ENCODE assay signal across 23 mouse cellular contexts in the genomic region with DNA sequence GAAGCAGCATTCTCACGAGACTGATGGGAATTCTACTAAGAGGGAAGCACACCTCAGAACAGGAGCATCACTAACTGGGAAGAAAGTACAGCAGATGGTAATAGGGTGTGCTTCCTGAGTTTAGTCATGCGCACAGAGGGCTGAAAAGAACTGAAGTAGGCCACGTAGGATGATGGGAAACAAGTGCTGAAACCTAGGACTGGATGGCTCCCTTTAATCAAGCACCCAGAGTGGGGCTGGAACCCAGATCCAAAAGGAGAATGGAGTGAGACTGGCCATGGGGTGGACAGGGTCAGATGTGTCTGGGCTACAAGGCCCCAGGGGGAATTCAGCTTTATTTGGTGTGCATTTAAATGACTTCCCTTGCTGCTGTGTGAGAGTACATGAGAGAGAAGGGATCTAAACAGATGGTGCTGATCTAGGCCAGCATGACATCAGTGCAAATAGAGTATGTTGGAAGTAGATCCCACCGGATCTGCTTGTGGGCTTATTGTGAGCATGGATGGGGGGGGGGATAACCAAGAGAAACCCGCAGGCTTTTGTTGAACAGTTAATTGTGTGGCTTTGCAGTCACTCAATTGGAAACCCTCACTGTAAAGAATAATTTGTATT. TPM values are rescaled to one million over a fixed set of nuclear protein-coding genes. Genes with fewer than 3 reads are reported as not detected.
A peak's percentile ranks its signal among the peaks of the same experiment; 100 is the strongest.
DNase-seq lines count a peak whose midpoint lies in the region; ATAC-seq and TF ChIP-seq lines count a peak whose summit lies in the region.
"Had no signal": no experiment of that assay in that cellular context is flagged by ENCODE, and none has a peak within 500 bp of the region (broad histone marks: within the 10 kb centered on the region; RNA-seq: fewer than 3 reads in every experiment).

No protein-coding gene starts in this region.

- 61% methylated on average over 5 of the region's 5 CpGs for WGBS in forebrain, embryonic 13.5 days
- WGBS in hindbrain, embryonic 15.5 days: 48% methylated on average over 5 of the region's 5 CpGs
- WGBS in intestine, postnatal 0 days: 92% methylated on average over 5 of the region's 5 CpGs

- H3K4me1 ChIP-seq in forebrain, embryonic 13.5 days: peaks cover 56% of the 10 kb centered on the region
- peaks cover 42% of the 10 kb centered on the region for H3K4me1 ChIP-seq in hindbrain, embryonic 15.5 days (replicated peaks)
- no peaks in the 10 kb centered on the region for H3K4me1 ChIP-seq in intestine, postnatal 0 days (replicated peaks; ENCODE audit: control insufficient read depth, insufficient read depth, low read length)

- no peak overlapping the region for H3K4me3 ChIP-seq in forebrain, embryonic 13.5 days
- no peak overlapping the region for H3K4me3 ChIP-seq in hindbrain, embryonic 15.5 days
- no peak overlapping the region for H3K4me3 ChIP-seq in intestine, postnatal 0 days (ENCODE audit: low read depth, low read length)
- H3K4me3 ChIP-seq: embryonic facial prominence, embryonic 10.5 days; lung, embryonic 15.5 days had no signal

- no peaks in the 10 kb centered on the region for H3K9me3 ChIP-seq in forebrain, embryonic 13.5 days (replicated peaks)
- H3K9me3 ChIP-seq in hindbrain, embryonic 15.5 days: no peaks in the 10 kb centered on the region
- no peaks in the 10 kb centered on the region for H3K9me3 ChIP-seq in intestine, postnatal 0 days (ENCODE audit: control insufficient read depth)
- H3K9me3 ChIP-seq: embryonic facial prominence, embryonic 10.5 days; lung, embryonic 15.5 days had no signal

- H3K27ac ChIP-seq in forebrain, embryonic 13.5 days: peak overlapping the region; percentile 74
- peak overlapping the region; percentile 20 for H3K27ac ChIP-seq in hindbrain, embryonic 15.5 days (replicated peaks)
- H3K27ac ChIP-seq in intestine, postnatal 0 days (ENCODE audit: low read depth, low read length): no peak overlapping the region
- H3K27ac ChIP-seq: embryonic facial prominence, embryonic 10.5 days; lung, embryonic 15.5 days had no signal

- H3K36me3 ChIP-seq in forebrain, embryonic 13.5 days (ENCODE audit: poor library complexity, severe bottlenecking): peaks cover 47% of the 10 kb centered on the region
- peaks cover 23% of the 10 kb centered on the region; the same call in 1 of the 2 replicates for H3K36me3 ChIP-seq in hindbrain, embryonic 15.5 days
- H3K36me3 ChIP-seq in intestine, postnatal 0 days (ENCODE audit: control insufficient read depth, insufficient read depth): peaks cover 26% of the 10 kb centered on the region

- ATAC-seq in frontal cortex, adult (ENCODE audit: low TSS enrichment): peak; percentile 60
- ATAC-seq in forebrain, embryonic 13.5 days: no peak
- ATAC-seq in hindbrain, embryonic 15.5 days (ENCODE audit: low FRiP score, low read depth): no peak
- ATAC-seq in intestine, postnatal 0 days: no peak

- H3K4me2 ChIP-seq in forebrain, embryonic 13.5 days: no peak overlapping the region
- H3K4me2 ChIP-seq in hindbrain, embryonic 15.5 days: no peak overlapping the region
- H3K4me2 ChIP-seq in intestine, postnatal 0 days (replicated peaks; ENCODE audit: low read depth): no peak overlapping the region
- H3K4me2 ChIP-seq: lung, embryonic 15.5 days had no signal

- peaks cover 13% of the 10 kb centered on the region for H3K27me3 ChIP-seq in forebrain, embryonic 13.5 days
- H3K27me3 ChIP-seq in hindbrain, embryonic 15.5 days: no peaks in the 10 kb centered on the region
- H3K27me3 ChIP-seq in intestine, postnatal 0 days (replicated peaks; ENCODE audit: control insufficient read depth, insufficient read depth, low read length): no peaks in the 10 kb centered on the region
- H3K27me3 ChIP-seq: lung, embryonic 15.5 days had no signal

- no peak for DNase-seq in frontal cortex, postnatal 10 days (ENCODE audit: low spot score in 2 of 2)
- peak; percentile 79 for DNase-seq in brain, adult 2 months (ENCODE audit: low read depth, low spot score)
- no peak for DNase-seq in adrenal gland, postnatal 10 days
- DNase-seq in spleen, postnatal 14 days (ENCODE audit: low spot score in 2 of 2): no peak
- DNase-seq: adrenal gland, adult 8-10 months; cerebellum, adult 18-20 months; kidney, adult 18-20 months; kidney, postnatal 4 days; right cerebral cortex, postnatal 14 days had no signal

- no peak for TF ChIP-seq CTCF in intestine, postnatal 0 days (IDR thresholded peaks at IDR 0.05; ENCODE audit: low read depth)

- H3K9ac ChIP-seq in forebrain, embryonic 13.5 days: no peak overlapping the region
- H3K9ac ChIP-seq in hindbrain, embryonic 15.5 days: no peak overlapping the region
- no peak overlapping the region for H3K9ac ChIP-seq in intestine, postnatal 0 days (ENCODE audit: low read depth, low read length)
- H3K9ac ChIP-seq: lung, embryonic 15.5 days had no signal

RNA-seq across cellular contexts. Expression of a gene that starts 36.5 kb away (rescaled TPM):
- polyA plus RNA-seq in forebrain, embryonic 13.5 days (2015; fragmentation: Nextera tagmentation; extraction: Ambion mirVana): not detected in 2 replicates
- polyA plus RNA-seq in hindbrain, embryonic 15.5 days (2015; fragmentation: Nextera tagmentation; extraction: Ambion mirVana): not detected in 2 replicates
- total RNA-seq in adrenal gland, postnatal 10 days (2021): not detected
- polyA plus RNA-seq in intestine, postnatal 0 days (2015; fragmentation: Nextera tagmentation; extraction: Ambion mirVana): not detected in 2 replicates
- total RNA-seq: adrenal gland, adult 8-10 months; ES-E14; gastrocnemius, adult 8-10 months; heart, postnatal 25 days; left cerebral cortex, postnatal 14 days; liver, adult 2 months; megakaryocyte, adult 5-6 weeks had no signal
- polyA plus RNA-seq: C2C12; embryonic facial prominence, embryonic 10.5 days; liver, adult 2 months; lung, embryonic 15.5 days; thymus, postnatal 0 days had no signal
